Mouse (Mus musculus) G1E (cell line): ENCODE results near the gene Fam131b.

Experiments used
- CTCF ChIP-seq: IDR thresholded peaks from 2 replicates; pipeline ENCODE4 v1.5.1; 2012; ENCODE audit warnings: low read depth, low read length, inconsistent platforms, mixed read lengths
- GATA1 ChIP-seq: IDR thresholded peaks from 2 replicates; pipeline ENCODE4 v1.6.1; 2012; ENCODE audit warnings: borderline replicate concordance, low read length, inconsistent platforms, mixed read lengths
- GATA2 ChIP-seq: IDR thresholded peaks from 2 replicates; pipeline ENCODE4 v1.6.1; 2012; ENCODE audit warnings: low read depth, low read length, inconsistent platforms, borderline replicate concordance
- POLR2AphosphoS5 ChIP-seq: IDR thresholded peaks from 2 replicates; pipeline ENCODE4 v1.6.1; 2012; ENCODE audit warnings: low read depth, low read length, inconsistent platforms; ENCODE audit not compliant: insufficient replicate concordance
- TAL1 ChIP-seq: conservative IDR thresholded peaks from 2 replicates; pipeline ENCODE4 v1.6.1; 2012; ENCODE audit warnings: low read depth, low read length, inconsistent platforms, mixed read lengths

- TF ChIP-seq GATA1 = no peak
- peak; percentile 45; the same call in 1 of the 2 replicates for TF ChIP-seq CTCF
- TF ChIP-seq GATA2 = no peak
- TF ChIP-seq TAL1 = no peak
- TF ChIP-seq POLR2AphosphoS5 = no peak
These were observed 796 bp upstream of the Fam131b start for GRCm38 (mm10) chr6:42325268-42325609.
